Mouse (Mus musculus): Measurements from ENCODE around the gene Rho.

The Rho gene

GRCm38 (mm10) chr6:115915601-115916445 is 15.7 kb upstream of the Rho start:
- DNase-seq (ENCODE audit: low spot score in 2 of 2) = no peak

DNA sequence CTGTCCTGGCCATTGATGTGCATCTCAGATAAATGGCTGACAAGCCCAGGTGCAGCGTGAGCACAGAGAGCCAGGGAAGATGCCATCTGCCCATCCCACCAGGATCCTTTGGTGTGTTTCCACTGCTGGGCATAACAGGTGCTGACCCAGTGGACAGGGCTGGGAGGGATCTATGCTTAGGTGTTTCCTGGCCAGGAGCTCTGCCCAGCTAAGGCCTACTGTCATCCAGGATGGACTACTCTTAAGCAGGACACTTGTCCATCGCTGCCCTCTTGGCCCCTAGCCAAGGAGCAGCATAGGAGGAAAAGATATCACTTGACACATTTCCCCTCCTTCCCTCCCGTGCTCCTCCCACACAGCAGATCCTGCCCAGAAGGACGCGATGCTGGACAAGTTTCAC is 14.9 kb upstream of the Rho start:
- DNase-seq (ENCODE audit: low spot score in 2 of 2) = no peak

- no peak for DNase-seq (ENCODE audit: low spot score in 2 of 2)
Observed at GRCm38 (mm10) chr6:115918615-115919014, 12.9 kb upstream of the Rho start.

- DNase-seq (ENCODE audit: low spot score in 2 of 2) = no peak
Observed at GRCm38 (mm10) chr6:115919876-115920275, 11.7 kb upstream of the Rho start.

DNA sequence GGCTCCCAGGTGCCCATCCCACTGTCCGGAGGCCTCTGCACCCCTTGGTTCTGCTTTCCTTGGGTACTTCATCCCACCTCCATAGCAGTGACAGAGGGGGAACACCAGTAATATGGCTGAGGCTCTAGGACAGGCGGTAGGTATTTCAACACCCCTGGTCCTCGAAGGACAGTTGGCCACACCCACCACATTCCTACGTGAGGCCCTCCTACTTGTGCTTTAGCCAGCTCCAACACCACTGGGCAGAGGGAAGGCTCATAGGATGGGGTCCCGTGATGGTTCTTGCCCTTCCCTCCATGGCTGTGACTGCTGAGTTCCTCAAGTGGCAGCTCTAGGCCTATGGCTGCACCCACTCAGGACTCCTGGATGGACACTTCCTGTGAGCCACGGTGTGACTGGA is 6.7 kb upstream of the Rho start:
- no peak for DNase-seq (ENCODE audit: low spot score in 2 of 2)

DNA sequence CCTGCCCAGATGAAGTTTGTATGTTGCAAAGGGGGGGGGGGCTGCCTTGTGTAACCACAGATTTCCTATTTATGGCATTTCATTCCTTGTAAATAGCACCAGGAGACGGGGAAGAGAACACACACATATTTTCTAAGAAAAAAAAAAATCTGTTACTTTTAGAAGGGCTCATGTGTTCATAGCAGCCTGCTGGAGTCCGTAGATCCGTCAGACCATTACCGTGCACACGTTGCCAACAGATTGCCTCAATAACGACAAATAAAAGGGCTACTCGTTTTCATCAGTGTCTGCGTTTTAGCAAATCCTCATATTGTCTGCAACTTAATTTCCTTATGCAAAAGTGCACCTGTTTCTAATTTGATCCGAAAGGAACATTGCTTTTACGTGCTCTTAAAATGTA is 5.1 kb upstream of the Rho start:
- no peak for DNase-seq (ENCODE audit: low spot score in 2 of 2)

GRCm38 (mm10) chr6:115927292-115928242 is 4.0 kb upstream of the Rho start:
- DNase-seq (ENCODE audit: low spot score in 2 of 2) = no peak

- no peak for DNase-seq (ENCODE audit: low spot score in 2 of 2)
Observed at GRCm38 (mm10) chr6:115930018-115930417, 1.5 kb upstream of the Rho start.

DNA sequence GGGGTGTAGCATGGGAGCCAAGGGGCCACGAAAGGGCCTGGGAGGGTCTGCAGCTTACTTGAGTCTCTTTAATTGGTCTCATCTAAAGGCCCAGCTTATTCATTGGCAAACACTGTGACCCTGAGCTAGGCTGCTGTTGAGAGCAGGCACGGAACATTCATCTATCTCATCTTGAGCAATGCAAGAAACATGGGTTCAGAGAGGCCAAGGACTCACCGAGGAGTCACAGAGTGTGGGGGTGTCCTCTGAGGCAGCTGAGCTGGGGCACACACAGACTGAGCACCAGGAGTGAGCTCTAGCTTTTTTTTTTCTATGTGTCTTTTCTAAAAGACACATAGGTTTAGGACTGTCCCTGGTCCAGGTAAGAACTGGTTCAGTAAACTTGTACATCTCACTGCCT is 843 bp downstream of the Rho start:
- no peak for DNase-seq (ENCODE audit: low spot score in 2 of 2)

GRCm38 (mm10) chr6:115935544-115935943 is 4.0 kb downstream of the Rho start:
- DNase-seq (ENCODE audit: low spot score in 2 of 2) = no peak

GRCm38 (mm10) chr6:115938011-115938410 is 6.5 kb downstream of the Rho start:
- no peak for DNase-seq (ENCODE audit: low spot score in 2 of 2)

DNA sequence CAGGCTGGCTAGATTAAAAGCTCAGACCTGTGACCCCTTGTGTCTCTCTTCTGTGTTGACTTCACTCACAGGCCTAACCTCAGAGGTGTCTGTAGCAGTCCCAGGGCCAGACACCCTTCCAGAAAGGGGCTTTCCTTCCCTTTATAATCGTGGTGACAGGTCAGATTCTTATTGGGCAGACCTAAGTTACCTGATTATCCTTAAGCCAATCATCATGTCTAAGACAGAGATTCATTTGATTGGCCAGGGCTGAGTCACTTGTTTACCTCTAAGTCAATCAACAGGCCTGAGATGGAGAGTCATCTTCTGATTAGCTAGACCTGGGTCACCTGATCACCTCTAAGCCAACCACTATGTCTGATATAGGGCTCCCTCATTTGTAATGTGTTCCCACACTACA is 7.2 kb downstream of the Rho start:
- DNase-seq (ENCODE audit: low spot score in 2 of 2) = no peak

DNA sequence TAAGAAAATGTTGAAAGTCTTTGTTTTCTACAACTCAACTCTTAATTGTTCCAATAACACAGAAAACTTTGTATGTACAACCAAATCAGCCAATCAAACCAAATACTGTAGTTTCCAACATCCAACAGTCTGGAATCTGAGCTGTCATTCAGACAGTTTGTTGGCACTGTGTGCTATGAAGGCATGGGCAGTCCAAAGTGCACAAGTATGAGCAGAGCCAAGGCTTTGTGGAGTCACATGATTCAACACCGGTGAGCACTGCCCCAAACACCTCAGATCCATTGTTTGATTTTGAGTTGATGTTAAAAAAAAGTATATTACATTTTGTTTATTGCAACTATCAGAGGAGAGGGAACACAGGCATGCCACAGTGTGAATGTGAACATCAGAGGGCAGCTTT is 9.1 kb downstream of the Rho start:
- no peak for DNase-seq (ENCODE audit: low spot score in 2 of 2)

DNA sequence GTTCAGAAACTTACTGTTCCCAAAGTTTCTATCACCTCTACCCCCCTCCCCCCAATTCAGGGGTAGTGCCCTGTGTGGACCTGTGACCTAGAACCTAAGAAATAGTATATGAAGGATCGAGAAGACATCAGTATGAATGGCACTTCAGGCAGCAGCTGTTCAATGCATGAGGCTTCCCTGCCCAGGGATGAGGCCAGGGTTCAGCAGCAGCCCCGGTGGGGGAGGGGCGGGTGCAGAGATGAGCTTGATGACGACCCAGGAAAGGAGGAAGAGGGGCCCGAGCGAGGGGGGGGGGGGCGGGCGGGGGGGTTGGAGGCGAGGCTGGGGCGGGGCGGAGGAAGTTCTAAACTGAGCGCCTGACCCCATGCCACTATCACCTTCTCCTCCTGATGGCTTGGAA is 9.6 kb downstream of the Rho start:
- DNase-seq (ENCODE audit: low spot score in 2 of 2) = no peak

DNA sequence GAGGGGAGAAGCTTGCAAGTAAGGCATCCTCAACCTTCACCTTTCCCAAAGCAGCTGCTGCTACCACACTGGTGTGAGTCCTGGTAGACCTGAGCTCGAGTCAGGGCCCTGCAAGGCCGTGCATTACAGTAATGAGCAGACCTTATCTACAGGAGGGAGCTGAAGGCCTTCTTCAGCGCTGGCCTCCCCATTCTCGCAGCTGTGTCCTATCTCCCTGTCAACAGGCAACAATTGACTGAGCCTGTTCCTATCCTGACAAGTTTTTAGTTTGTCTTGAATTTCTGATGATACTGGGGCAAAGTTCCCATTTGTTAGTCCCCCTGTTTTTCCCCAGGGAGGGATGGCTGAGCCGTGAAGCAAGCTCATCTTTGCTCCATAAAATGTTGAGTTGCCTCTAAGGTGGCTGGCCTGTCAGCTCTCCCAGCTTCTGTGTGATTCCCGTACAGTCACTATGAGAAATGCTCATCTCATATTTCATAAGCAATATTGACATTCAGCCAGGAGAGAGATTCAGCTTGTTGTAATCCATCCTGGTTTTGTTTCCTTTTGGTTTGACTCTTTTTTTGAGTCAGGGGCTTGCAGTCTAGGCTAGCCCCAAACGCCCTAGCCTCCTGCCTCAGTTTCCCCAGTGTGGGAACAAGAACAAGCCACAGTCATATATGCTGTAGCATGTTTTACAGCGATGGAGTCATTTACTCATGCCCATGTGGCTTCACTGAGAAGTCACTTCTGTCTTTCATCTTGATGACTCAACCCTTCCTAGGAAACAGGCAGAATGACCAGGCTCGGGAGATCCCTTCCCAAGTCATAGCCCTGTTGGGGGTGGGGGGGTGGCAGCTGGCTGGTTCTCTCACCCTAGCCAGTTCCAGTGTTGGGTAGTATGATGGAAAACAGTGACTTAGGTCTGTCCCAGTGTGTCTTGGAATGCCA is 12.2 kb downstream of the Rho start:
- DNase-seq (ENCODE audit: low spot score in 2 of 2) = no peak

DNA sequence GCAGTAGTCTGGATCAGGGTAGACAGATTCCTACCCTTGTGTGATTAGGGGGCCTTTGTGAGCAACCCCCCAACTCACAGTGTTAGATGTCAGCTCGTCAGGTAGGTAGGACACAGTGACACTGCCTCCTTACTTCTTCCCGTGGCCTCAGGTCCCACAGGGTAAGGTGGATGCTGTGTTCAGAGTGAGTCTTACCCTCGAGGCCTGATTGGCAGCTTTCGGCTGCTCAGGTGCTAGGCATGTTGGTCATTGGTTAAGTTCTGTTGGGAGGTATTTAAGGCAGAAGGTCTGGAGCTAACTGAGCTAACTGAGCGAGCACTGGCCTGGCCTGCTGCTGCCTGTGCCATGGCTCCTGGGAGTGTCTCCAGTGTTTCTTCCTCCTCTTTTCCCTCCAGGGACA is 13.1 kb downstream of the Rho start, which contains the start of gene H1foo:
Gene H1foo (plus strand): TSS at position 301 of the 400 bp plus-strand sequence.
- no peak for DNase-seq (ENCODE audit: low spot score in 2 of 2)

DNA sequence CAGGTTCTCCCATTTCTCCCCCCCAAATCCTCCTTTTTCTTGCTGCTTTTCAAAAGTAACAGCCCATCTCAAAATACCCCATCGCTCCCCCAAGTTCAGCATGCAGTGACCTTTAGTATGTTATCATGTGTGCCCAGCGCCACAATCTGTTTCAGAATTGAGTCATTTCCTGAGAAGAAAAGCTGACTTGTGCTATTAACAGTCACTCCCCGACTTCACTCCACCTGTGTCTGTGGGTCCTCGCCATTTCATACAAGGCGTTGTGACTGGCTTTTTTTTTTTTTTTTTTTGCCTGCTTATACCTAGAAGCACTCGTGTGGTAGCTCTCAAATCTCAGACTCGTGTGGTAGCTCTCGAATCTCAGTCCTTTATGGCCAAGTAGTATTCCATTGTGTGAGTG is 14.1 kb downstream of the Rho start:
- no peak for DNase-seq (ENCODE audit: low spot score in 2 of 2)

- no peak for DNase-seq (ENCODE audit: low spot score in 2 of 2)
Observed at GRCm38 (mm10) chr6:115946389-115946788, 14.8 kb downstream of the Rho start.

DNA sequence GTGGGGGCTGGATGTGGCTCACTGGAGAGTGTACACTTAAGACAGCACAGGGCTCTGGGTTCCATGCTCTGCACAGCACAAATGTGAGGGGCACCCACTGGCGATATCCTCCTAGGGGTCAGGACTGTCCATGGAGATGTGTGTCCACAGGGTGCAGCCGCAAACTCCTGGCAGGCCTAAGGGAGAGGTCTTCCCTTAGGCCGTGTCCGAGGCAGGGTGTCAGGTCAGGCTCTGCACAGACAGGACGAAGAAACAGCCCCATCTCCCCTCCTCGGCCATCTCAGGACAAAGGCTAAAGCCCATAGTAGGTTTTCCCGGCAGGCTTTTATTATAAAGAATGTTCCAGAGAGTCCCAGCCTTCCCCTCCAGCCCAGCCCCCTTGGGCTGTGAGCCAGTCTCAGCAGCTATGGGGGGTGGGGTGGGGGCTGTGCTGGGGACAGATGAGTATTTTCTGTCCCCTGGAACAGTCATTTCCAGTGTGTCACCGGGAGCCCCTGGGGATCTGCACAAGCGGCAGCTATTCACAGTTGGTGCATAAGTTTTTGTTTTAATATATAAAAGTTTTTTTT is 23.0 kb downstream of the Rho start:
- DNase-seq (ENCODE audit: low spot score in 2 of 2) = no peak

DNA sequence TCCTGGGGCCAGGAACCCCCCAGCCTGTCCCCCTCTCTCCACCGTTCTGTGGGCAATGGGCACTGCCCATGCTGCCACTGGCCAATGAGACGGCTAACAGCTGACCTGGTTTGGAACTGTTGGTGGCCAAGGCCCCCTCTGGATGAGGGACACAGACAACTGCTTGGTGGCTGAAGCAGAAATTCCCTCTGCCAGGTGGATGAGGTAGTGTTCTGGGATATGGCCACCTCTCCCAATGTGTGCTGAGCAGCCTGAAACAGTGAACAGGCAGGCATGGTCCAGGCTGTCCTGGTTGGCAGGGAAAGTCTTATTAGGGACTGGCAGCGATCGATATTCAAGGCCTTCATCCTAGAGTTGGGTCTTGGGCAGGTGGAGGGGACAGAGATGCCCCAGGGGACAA is 23.6 kb downstream of the Rho start:
- DNase-seq (ENCODE audit: low spot score in 2 of 2) = no peak

- DNase-seq (ENCODE audit: low spot score in 2 of 2) = no peak
Observed at GRCm38 (mm10) chr6:115955664-115956063, 24.1 kb downstream of the Rho start.

All from frontal cortex, postnatal 25 days (tissue).